Mouse (Mus musculus) retina, postnatal 1 day (tissue): ENCODE measurements around the gene Cep41.
A peak's percentile ranks its signal among the peaks of the same experiment; 100 is the strongest.

Experiments used
- DNase-seq: peaks from one replicate; pipeline ENCODE4 v3.0.0-alpha.2; 2012

Gene Cep41

DNA sequence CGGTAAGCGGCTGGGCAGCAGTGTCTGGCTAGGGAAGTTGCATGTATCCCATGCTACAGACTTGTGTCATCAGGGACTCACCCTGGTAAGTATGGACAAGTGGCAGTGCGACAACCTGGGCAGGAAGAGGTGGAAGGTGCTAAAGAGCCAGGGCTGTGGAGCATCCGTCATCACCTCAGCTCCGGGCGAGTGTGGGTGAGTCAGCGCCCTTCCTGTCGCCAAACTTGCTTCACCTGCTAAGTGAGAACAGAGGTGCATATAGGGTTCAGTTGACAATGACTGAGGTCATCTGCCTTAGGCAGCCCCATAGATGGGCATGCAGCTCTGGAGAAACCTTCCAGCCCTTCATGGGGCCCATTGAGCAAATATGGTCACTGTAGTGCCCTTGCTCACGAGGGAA lies 68.8 kb downstream of the Cep41 start:
- no peak for DNase-seq

DNA sequence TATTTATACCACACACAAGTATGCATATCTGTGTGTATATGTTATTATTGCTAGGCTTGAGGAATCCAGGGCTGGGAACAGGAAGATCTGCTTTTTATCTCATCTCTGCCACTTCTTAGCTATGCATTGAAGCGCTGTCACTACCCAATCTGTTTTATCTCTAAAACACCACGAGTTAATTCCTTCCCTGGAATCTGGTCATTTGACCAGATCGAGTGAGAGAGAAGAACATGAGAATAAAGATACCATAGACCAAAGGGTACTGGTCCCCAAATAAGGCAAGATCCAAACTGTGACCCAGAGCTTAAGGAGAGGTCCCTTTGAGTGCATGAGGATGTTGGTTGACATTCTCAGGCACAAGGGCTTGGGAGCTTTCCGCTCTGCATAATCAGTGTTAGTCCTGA lies 71.6 kb downstream of the Cep41 start:
- DNase-seq = no peak

- DNase-seq = no peak
These were observed 72.6 kb downstream of the Cep41 start for GRCm38 (mm10) chr6:30620994-30621393.

- DNase-seq = no peak
These were observed 73.0 kb downstream of the Cep41 start for GRCm38 (mm10) chr6:30620591-30620990.

DNA sequence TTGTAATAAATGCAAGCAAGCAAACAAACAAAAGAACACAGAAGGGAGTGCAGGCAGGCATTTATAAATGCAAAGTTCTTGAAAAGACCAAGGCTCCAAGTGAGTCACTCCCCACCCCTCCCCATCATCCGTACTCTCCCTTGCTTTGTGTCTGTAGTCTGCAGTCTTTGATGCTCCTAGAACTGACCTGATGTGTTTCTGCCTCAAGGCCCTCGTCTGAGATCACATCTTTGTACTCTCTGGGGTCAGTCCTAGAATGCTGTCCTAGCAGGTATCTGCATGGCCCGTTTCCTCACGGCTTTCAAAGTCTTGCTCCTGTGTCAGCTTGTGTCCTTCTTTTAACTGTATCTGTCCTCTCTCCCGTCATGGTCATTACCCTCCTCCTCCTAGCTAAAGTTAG lies 73.9 kb downstream of the Cep41 start:
- no peak for DNase-seq

GRCm38 (mm10) chr6:30618735-30619134 lies 74.8 kb downstream of the Cep41 start:
- no peak for DNase-seq

- DNase-seq = peak; percentile 86
These were observed 75.5 kb downstream of the Cep41 start for GRCm38 (mm10) chr6:30617959-30618590.

- DNase-seq = peak; percentile 73
These were observed 76.3 kb downstream of the Cep41 start for GRCm38 (mm10) chr6:30617020-30617958.

- peak; percentile 51 for DNase-seq
These were observed 77.0 kb downstream of the Cep41 start for GRCm38 (mm10) chr6:30616491-30616941.

DNA sequence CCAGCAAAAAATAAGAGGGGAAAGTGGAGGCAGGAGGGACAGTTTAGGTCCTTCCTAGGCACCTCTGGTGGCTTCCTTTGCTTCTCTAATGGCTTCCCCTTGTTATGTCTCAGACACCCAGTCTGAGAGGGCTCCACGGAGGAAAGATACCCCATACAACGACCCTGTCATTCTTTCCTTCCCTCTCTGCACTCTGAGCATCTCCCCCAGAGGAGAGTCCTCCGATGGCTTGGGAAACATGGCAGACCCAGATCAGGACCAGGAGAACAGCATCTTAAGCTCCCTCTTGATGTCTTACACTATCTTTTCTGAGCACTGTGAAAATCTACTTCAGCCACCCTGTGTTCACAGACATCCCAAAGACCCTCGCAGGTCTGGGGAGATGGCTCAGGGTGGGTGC lies 77.8 kb downstream of the Cep41 start:
- DNase-seq = no peak

DNA sequence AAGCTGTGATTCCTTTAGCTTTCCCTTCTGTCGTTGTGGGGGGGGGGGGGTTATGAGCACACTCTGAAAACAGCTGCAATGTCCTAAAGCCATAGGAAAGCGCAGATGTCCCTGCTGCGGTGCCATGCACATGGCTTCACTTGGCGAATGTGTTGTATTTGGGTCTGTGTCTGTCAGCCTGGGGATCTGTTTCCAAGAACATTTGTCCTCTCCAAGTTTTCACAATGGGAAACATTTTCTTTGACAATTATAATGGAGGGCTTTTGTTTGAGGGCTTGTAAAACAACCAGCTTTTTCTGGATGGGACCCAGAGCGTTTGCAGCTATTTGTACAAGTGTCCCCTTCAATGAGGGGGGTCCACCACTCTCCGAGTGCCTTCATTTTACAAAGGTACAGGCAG lies 79.3 kb downstream of the Cep41 start:
- no peak for DNase-seq

- peak; percentile 58 for DNase-seq
These were observed 82.3 kb downstream of the Cep41 start for GRCm38 (mm10) chr6:30611212-30611611.

- DNase-seq = no peak
These were observed 82.8 kb downstream of the Cep41 start, which contains the start of gene Cpa5 for GRCm38 (mm10) chr6:30610710-30611109. Cpa5 (plus strand) TSS chr6:30611010.

GRCm38 (mm10) chr6:30605672-30606071 lies 87.9 kb downstream of the Cep41 start:
- DNase-seq = no peak

GRCm38 (mm10) chr6:30605111-30605510 lies 88.4 kb downstream of the Cep41 start:
- DNase-seq = no peak

DNA sequence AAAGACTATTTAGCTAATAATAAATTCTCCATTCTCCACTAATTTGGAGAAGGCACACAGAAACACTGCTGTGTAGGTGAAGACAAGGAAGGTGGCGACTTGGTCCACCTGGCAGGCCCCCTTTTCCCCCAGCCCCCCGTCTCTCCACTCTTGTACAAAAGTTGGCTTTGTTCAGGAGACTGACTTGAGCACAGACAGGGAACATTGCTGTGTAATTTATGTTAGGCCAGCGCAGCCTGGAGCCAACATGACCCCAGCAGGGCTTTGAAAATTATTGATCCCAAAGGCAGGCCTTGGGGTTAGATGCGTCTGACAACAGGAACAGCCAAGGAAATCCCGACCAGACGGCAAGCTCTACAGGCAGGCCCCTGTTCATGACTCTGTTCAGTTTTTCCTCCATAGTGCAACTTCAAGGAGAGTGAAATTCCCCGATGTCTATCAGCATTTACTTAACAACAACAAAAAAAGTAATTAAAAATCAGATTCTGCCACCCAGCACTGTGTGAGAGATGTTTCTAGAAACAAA lies 89.1 kb downstream of the Cep41 start:
- DNase-seq = no peak
